Mouse (Mus musculus) T-cell, adult 2 months (primary cell): ENCODE results near the gene Hfe.
"Not testable (repeated sequence)": the region's sequence is repeated elsewhere in the genome, so short reads cannot be mapped to it uniquely, and the experiment has no call there.

Experiments used
- DNase-seq: peaks from one replicate; pipeline ENCODE4 v3.0.0; 2022; ENCODE audit warnings: low spot score

The Hfe gene

GRCm38 (mm10) chr13:23716261-23717042 lies 5.8 kb upstream of the Hfe start:
- no peak for DNase-seq

- no peak for DNase-seq
Observed at GRCm38 (mm10) chr13:23709714-23710373, 810 bp downstream of the Hfe start.

GRCm38 (mm10) chr13:23708654-23709053 lies 2.0 kb downstream of the Hfe start:
- DNase-seq = no peak

- no peak for DNase-seq
Observed at GRCm38 (mm10) chr13:23708041-23708440, 2.6 kb downstream of the Hfe start.

- DNase-seq = no peak
Observed at GRCm38 (mm10) chr13:23706771-23707170, 3.9 kb downstream of the Hfe start.

- no peak for DNase-seq
Observed at GRCm38 (mm10) chr13:23705751-23706356, 4.8 kb downstream of the Hfe start.

- DNase-seq = not testable (repeated sequence)
Observed at GRCm38 (mm10) chr13:23702801-23703200, 7.9 kb downstream of the Hfe start.

GRCm38 (mm10) chr13:23702220-23702619 lies 8.4 kb downstream of the Hfe start:
- DNase-seq = no peak

GRCm38 (mm10) chr13:23700786-23701520 lies 9.7 kb downstream of the Hfe start:
- DNase-seq = peak; percentile 76

GRCm38 (mm10) chr13:23699767-23700166 lies 10.9 kb downstream of the Hfe start:
- DNase-seq = no peak

- no peak for DNase-seq
Observed at GRCm38 (mm10) chr13:23698996-23699395, 11.7 kb downstream of the Hfe start.

- peak; percentile 97 for DNase-seq
Observed at GRCm38 (mm10) chr13:23698300-23698693, 12.4 kb downstream of the Hfe start, which contains the start of gene Hist1h4c. Gene Hist1h4c, minus strand, starts transcription at chr13:23698454.

- peak; percentile 74 for DNase-seq
Observed at GRCm38 (mm10) chr13:23697491-23698299, 13.0 kb downstream of the Hfe start.

- no peak for DNase-seq
Observed at GRCm38 (mm10) chr13:23696061-23696474, 14.6 kb downstream of the Hfe start.

- no peak for DNase-seq
Observed at GRCm38 (mm10) chr13:23695514-23695913, 15.1 kb downstream of the Hfe start, which contains the start of gene Hist1h1t. Gene Hist1h1t, plus strand, starts transcription at chr13:23695814.

GRCm38 (mm10) chr13:23694956-23695355 lies 15.7 kb downstream of the Hfe start:
- DNase-seq = no peak

GRCm38 (mm10) chr13:23693856-23694440 lies 16.7 kb downstream of the Hfe start:
- DNase-seq = no peak

GRCm38 (mm10) chr13:23689459-23689858 lies 21.2 kb downstream of the Hfe start:
- DNase-seq = no peak

GRCm38 (mm10) chr13:23688956-23689355 lies 21.7 kb downstream of the Hfe start:
- no peak for DNase-seq

GRCm38 (mm10) chr13:23687907-23688306 lies 22.7 kb downstream of the Hfe start:
- no peak for DNase-seq

GRCm38 (mm10) chr13:23687181-23687580 lies 23.5 kb downstream of the Hfe start:
- no peak for DNase-seq
